Mouse (Mus musculus) midbrain, embryonic 12.5 days (tissue): ENCODE measurements around the gene Smyd3. TPM values are rescaled to one million over a fixed set of nuclear protein-coding genes. Genes with fewer than 3 reads are reported as not detected.
"Not testable (repeated sequence)": the region's sequence is repeated elsewhere in the genome, so short reads cannot be mapped to it uniquely, and the experiment has no call there.

Source experiments
- ATAC-seq: fragments of 200-750 bp; cut with Nextera tagmentation; 2 replicates; pipeline ENCODE4 v1.8.0; 2017; ENCODE audit warnings: low read depth, moderate TSS enrichment, moderate library complexity; ENCODE audit not compliant: low FRiP score
- H3K27ac ChIP-seq: fragments of 300-500 bp; sonication (generic); replicated peaks from 2 replicates; pipeline ENCODE4 v1.5.1; 2016; ENCODE audit warnings: mild to moderate bottlenecking
- H3K27me3 ChIP-seq: fragments of 300-500 bp; sonication (generic); 2 replicates; pipeline ENCODE4 v1.6.1; 2016; ENCODE audit warnings: mild to moderate bottlenecking
- H3K36me3 ChIP-seq: fragments of 300-500 bp; sonication (generic); 2 replicates; pipeline ENCODE4 v1.6.1; 2016
- H3K4me1 ChIP-seq: fragments of 300-500 bp; sonication (generic); 2 replicates; pipeline ENCODE4 v1.6.1; 2016
- H3K4me2 ChIP-seq: fragments of 300-500 bp; sonication (generic); replicated peaks from 2 replicates; pipeline ENCODE4 v1.6.1; 2016; ENCODE audit warnings: mild to moderate bottlenecking, moderate library complexity
- H3K4me3 ChIP-seq: fragments of 300-500 bp; sonication (generic); 2 replicates; pipeline ENCODE4 v1.5.1; 2016; ENCODE audit warnings: mild to moderate bottlenecking
- H3K9ac ChIP-seq: fragments of 300-500 bp; sonication (generic); replicated peaks from 2 replicates; pipeline ENCODE4 v1.6.1; 2016; ENCODE audit warnings: mild to moderate bottlenecking, moderate library complexity
- H3K9me3 ChIP-seq: fragments of 300-500 bp; sonication (generic); 2 replicates; pipeline ENCODE4 v1.6.1; 2016; ENCODE audit warnings: mild to moderate bottlenecking
- WGBS: fragments of 180-500 bp; shearing (Covaris S2); methylation state at CpG from one replicate; pipeline ENCODE4 v1.1.7; 2016; 5-methylcytosine and 5-hydroxymethylcytosine counted together
- polyA plus RNA-seq: library from polyadenylated mRNA; unstranded; fragments of >200 nt; fragmentation: Nextera tagmentation; extraction: Ambion mirVana; gene quantifications from 2 replicates; pipeline ENCODE4 v1.2.1, GENCODE M21; 2016

Smyd3 gene
- polyA plus RNA-seq, 1 experiment from 2014 or later = 14.3 TPM

DNA sequence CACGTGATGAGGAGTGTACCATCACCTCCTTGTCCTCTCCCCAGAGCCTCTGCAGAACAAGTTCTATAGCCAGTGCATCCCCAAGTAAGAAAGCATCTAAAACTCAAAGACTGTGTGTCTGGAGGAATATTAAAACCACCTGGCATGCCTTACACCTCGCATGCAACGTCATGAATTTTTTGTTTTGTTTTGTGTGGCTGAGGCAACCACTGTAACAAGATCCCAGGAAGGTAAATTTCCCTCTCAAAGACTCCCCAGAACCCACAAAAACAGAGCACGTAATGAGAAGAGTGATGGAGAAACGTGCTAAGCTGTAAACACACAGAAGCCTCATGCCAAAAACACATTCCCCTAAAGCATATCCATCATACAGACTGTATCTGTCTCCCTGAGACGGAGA lies 222.2 kb downstream of the Smyd3 start:
- 84% methylated on average over 6 of the region's 6 CpGs for WGBS
- Histone ChIP-seq H3K36me3 (no peaks in the 10 kb centered on the region), H3K9ac (no peak overlapping the region), H3K4me2 (no peak overlapping the region), H3K9me3 (no peaks in the 10 kb centered on the region), H3K4me1 (no peaks in the 10 kb centered on the region; the same call in 1 of the 2 replicates), H3K27ac (no peak overlapping the region), H3K27me3 (no peaks in the 10 kb centered on the region), H3K4me3 (no peak overlapping the region)
- no peak for ATAC-seq

DNA sequence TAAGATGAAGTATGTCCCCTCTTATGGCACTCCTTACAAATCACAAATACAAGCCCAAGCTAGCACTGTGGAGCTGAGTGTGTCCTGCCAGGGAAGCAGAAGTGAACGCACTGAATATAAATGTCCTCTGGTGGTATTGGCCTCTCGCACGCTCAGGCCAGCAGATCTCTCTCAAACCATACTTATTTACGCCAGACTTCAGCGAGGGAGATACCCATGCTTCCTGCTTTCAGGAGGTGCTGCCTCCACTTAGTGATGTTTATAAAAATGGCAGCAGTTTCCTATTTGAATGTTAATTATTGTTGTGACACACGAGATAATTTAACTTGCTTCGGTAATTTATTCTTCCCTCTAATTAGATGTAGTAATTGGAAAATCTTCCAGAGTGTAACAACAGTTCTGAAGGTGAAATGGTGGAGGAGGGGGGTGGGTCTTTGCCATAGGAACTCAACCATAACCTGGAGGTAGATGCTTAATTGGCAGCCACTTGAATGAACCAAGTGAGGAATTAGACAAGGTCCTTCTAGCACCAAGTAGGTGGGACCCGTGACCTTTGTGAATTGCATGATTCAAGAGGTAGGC lies 224.0 kb downstream of the Smyd3 start:
- no peak for ATAC-seq
- no peaks in the 10 kb centered on the region for H3K36me3 ChIP-seq
- 87% methylated on average over 8 of the region's 8 CpGs for WGBS
- H3K4me2 ChIP-seq = no peak overlapping the region
- no peak overlapping the region for H3K9ac ChIP-seq
- no peaks in the 10 kb centered on the region; the same call in 1 of the 2 replicates for H3K4me1 ChIP-seq
- no peaks in the 10 kb centered on the region for H3K9me3 ChIP-seq
- H3K27me3 ChIP-seq = no peaks in the 10 kb centered on the region
- no peak overlapping the region for H3K27ac ChIP-seq
- H3K4me3 ChIP-seq = no peak overlapping the region

DNA sequence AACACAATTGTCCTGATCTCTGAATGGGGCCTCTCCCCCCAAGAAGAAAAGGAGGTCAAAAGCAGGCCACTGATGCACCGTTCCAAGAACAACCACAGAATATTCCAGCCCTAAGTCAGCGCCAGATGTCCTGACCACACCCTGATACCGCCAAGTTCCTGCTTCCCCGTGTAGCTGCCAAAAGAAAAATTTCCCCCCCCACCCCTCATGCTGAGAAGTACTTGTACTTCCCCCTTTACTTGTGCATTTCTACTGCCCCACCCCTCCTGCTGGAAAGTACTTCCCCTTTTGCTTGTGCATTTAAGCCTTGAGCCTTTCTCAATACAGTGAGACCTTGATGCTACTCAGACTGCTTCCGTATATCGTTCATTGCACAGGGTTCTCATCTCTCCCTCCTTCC lies 227.7 kb downstream of the Smyd3 start:
- H3K27me3 ChIP-seq, H3K4me2 ChIP-seq, H3K9me3 ChIP-seq, H3K9ac ChIP-seq, H3K4me3 ChIP-seq, H3K27ac ChIP-seq, H3K4me1 ChIP-seq, ATAC-seq, H3K36me3 ChIP-seq: not testable (repeated sequence)
- WGBS = 90% methylated on average over 6 of the region's 6 CpGs

DNA sequence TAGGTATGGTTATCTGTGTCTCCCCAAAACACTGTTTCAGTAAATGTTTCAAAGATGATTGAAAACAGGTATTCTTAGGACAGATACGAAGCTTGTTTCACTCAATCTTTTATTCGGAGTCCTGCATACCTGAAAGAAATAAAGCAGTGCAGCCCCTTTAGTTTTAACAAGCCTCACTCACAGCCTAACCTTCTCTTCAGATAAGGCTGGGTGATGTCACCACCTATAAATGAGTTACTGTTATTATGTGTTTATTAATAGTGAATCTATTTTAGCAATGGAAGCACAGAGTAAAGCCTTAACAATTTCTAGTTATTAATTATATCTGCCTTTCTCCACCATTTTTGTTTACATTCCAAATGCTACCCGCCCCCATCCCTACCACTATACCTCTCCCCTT lies 228.1 kb downstream of the Smyd3 start:
- no peak overlapping the region for H3K27ac ChIP-seq
- no peak overlapping the region for H3K4me3 ChIP-seq
- H3K4me2 ChIP-seq = no peak overlapping the region
- H3K9me3 ChIP-seq = no peaks in the 10 kb centered on the region
- ATAC-seq = no peak
- H3K4me1 ChIP-seq = no peaks in the 10 kb centered on the region; the same call in 1 of the 2 replicates
- H3K9ac ChIP-seq = no peak overlapping the region
- H3K27me3 ChIP-seq = no peaks in the 10 kb centered on the region
- no peaks in the 10 kb centered on the region for H3K36me3 ChIP-seq
- 97% methylated on average over 3 of the region's 3 CpGs for WGBS

DNA sequence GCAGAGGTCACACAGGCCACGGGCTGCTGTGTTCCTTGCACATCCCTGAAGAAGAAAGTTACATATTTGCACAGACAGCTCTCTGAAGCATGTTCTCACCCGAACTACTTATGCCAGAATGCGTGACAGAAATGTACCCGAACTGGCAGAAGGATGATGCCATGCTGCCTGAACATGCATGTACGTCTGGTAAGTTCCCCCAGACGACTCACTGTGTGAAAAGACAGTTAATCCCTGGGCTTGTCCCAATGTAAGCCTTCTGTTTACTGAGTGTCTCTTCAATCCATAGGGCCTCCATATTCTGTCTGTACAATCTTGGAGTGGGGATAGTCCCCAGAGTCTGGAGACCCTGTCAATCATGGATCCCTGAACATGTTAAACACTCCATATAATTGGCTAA lies 231.1 kb downstream of the Smyd3 start:
- H3K9ac ChIP-seq = no peak overlapping the region
- no peaks in the 10 kb centered on the region for H3K9me3 ChIP-seq
- H3K27me3 ChIP-seq = no peaks in the 10 kb centered on the region
- H3K4me2 ChIP-seq = no peak overlapping the region
- no peak for ATAC-seq
- H3K36me3 ChIP-seq = no peaks in the 10 kb centered on the region
- no peak overlapping the region for H3K4me3 ChIP-seq
- H3K4me1 ChIP-seq = no peaks in the 10 kb centered on the region
- no peak overlapping the region for H3K27ac ChIP-seq
- 82% methylated on average over 6 of the region's 6 CpGs for WGBS

DNA sequence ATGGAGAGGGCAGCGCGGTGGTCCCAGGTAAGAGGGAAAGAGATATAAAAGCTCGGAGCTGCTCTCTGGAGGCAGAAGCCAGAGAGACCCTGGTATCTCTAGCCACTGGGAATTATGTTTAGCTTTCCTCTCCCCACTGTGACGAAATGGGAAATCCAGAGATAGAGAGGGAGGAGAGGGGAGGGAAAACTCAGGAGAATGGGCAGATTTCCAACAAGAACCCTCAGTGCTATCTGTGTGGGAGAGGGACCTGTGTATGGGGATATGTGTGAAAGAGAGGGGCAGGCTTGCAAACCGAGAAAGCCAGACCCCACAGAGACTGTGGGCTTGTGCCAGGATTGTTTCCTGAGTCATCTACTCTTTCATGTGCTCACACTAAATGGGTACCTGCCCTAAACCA lies 235.0 kb downstream of the Smyd3 start:
- Histone ChIP-seq H3K9me3 (no peaks in the 10 kb centered on the region), H3K27me3 (no peaks in the 10 kb centered on the region), H3K4me3 (no peak overlapping the region), H3K36me3 (no peaks in the 10 kb centered on the region), H3K9ac (no peak overlapping the region), H3K4me2 (no peak overlapping the region), H3K4me1 (no peaks in the 10 kb centered on the region), H3K27ac (no peak overlapping the region)
- no peak for ATAC-seq
- 84% methylated on average over 5 of the region's 5 CpGs for WGBS

DNA sequence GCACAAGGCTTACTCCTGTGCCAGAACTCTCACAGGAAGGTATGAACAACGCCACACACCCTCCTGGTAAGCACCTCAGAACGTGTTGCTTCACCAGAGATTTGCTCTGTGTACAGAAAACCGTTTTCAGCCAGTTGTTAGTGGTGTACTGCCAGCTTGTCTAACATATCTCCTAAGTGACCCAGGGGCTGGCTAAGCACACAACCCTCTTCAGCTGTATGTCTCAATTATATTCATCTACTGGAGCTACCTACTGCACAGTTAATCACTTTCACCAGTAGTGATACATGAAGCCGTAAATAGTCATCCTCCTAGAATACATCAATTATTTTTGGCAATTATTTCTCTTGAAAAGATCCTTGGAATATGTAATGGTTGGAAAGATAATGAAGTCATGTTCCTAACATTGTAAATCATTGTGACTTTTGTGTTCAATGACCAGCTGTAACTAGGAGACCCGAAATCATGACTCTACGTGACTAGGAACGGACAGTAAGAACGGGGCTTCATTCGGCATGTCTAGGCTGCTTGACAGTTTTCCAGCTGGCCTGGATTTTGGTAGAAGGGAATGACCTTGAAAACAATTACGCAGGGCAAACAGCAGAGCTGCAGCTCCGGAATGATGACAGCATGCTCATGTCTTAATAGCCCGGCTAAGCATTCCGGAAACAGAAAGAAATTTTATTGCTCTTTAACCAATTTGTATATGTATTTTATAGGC lies 236.3 kb downstream of the Smyd3 start:
- Histone ChIP-seq H3K9ac (no peak overlapping the region), H3K4me2 (no peak overlapping the region), H3K4me1 (no peaks in the 10 kb centered on the region), H3K36me3 (no peaks in the 10 kb centered on the region), H3K27me3 (no peaks in the 10 kb centered on the region), H3K9me3 (no peaks in the 10 kb centered on the region), H3K4me3 (no peak overlapping the region), H3K27ac (no peak overlapping the region)
- WGBS = 85% methylated on average over 13 of the region's 13 CpGs
- ATAC-seq = no peak

DNA sequence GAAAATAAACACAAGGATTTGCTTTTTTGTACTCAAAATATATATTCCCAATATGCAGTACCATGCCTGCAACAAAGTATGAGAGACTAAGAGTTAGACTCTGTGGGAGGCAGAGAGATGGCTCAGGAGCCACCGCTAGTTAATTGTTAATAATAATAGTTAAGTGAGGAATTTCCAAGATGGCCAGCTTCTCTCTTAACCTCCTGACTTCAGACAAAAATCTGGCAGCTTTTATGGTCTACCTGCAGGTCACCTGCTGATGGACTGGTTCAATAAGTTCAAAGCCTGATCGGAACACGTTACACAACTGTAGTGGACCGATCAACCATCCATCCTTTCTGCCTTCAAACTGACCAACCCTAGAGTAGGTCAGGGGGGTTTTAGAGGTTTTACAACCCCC lies 238.7 kb downstream of the Smyd3 start:
- Histone ChIP-seq H3K4me2 (no peak overlapping the region), H3K4me3 (no peak overlapping the region), H3K4me1 (no peaks in the 10 kb centered on the region), H3K9me3 (no peaks in the 10 kb centered on the region), H3K9ac (no peak overlapping the region), H3K36me3 (no peaks in the 10 kb centered on the region), H3K27me3 (no peaks in the 10 kb centered on the region), H3K27ac (no peak overlapping the region)
- no peak for ATAC-seq
- 92% methylated on average over 4 of the region's 4 CpGs for WGBS

DNA sequence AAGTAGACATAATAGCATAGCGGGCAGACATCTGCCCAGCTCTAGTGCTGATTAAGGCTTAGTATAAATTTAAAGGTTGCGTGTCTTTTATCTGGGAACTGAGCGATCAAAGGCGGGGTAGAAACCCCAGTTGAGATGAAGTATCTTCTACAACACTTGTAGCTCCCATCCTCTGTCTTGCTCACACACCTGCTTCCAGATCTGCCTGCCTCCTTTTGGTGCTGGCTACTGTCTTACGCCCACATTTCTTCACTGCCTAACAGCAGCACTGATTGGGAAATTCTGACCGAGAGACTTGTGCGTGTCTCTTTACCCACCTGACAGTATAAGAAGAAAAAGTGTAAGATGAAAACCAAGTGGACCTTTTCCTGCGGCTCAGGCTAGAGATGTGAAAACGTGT lies 240.5 kb downstream of the Smyd3 start:
- 90% methylated on average over 9 of the region's 9 CpGs for WGBS
- H3K27me3 ChIP-seq = no peaks in the 10 kb centered on the region
- H3K4me3 ChIP-seq = no peak overlapping the region
- no peaks in the 10 kb centered on the region for H3K9me3 ChIP-seq
- H3K4me1 ChIP-seq = no peaks in the 10 kb centered on the region
- no peak overlapping the region for H3K9ac ChIP-seq
- H3K4me2 ChIP-seq = no peak overlapping the region
- no peaks in the 10 kb centered on the region for H3K36me3 ChIP-seq
- H3K27ac ChIP-seq = no peak overlapping the region
- ATAC-seq = no peak

DNA sequence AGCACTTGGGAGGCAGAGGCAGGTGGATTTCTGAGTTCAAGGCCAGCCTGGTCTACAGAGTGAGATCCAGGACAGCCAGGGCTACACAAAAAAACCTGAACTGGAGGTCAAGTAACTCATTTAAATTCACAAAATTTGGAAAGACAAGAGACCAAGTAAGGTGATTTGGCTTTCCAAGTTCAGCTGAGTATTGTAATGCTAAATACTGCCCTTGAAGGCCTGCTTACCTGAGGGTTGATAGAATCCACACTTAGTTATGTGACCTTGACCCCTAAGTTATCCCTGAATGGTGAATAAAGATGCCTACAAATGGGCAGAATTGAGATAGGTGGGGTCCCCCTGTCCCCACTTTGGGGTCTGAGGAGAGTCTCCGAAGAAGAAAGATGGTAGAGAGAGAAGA lies 241.0 kb downstream of the Smyd3 start:
- no peak overlapping the region for H3K27ac ChIP-seq
- no peaks in the 10 kb centered on the region for H3K36me3 ChIP-seq
- H3K9me3 ChIP-seq = no peaks in the 10 kb centered on the region
- no peak overlapping the region for H3K4me2 ChIP-seq
- ATAC-seq = no peak
- WGBS = 93% methylated on average over 1 of the region's 1 CpGs
- no peak overlapping the region for H3K9ac ChIP-seq
- no peak overlapping the region for H3K4me3 ChIP-seq
- no peaks in the 10 kb centered on the region for H3K4me1 ChIP-seq
- H3K27me3 ChIP-seq = no peaks in the 10 kb centered on the region

DNA sequence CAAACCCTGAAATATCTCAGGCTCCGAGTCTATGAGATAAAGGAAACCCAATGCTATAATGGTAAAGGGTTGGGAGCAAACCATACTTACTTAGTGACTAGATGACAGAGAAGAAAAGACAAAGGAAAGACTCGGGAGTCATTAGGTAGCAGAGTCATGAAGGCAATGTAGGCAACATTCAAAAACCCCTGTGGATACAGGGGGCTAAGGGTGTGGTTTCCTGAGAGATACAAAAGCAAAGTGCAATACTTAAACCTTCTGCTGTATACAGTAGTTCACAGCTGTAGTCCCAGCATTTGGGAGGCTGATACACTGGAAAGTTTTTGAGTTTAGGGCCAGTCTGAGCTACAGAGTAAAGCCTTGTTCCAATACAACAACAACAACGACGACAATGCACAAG lies 244.9 kb downstream of the Smyd3 start:
- Histone ChIP-seq H3K9me3 (peaks cover 12% of the 10 kb centered on the region), H3K4me3 (no peak overlapping the region), H3K4me2 (no peak overlapping the region), H3K27ac (no peak overlapping the region), H3K9ac (no peak overlapping the region), H3K27me3 (no peaks in the 10 kb centered on the region), H3K36me3 (no peaks in the 10 kb centered on the region), H3K4me1 (no peaks in the 10 kb centered on the region)
- WGBS = 90% methylated on average over 4 of the region's 4 CpGs
- ATAC-seq = no peak

DNA sequence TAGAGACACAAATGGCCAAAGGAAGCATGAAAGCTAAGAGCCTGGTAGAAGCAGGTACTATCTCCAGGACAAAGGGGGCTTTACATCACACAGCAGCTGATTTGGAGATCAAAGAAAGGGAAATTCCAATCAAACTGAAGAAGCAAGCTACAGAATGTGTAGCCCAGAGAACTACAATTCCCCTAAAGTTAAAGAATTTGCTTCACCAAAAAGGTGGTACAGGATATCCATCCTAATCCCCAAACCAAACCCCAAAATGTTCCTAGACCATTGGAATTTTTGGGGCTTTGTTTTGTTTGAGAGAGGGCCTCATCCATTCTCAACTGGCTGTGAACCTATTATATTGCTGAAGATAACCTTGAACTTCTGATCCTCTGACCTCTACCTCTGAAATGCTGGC lies 245.5 kb downstream of the Smyd3 start:
- Histone ChIP-seq H3K27ac (no peak overlapping the region), H3K27me3 (no peaks in the 10 kb centered on the region), H3K4me2 (no peak overlapping the region), H3K4me3 (no peak overlapping the region), H3K4me1 (no peaks in the 10 kb centered on the region), H3K9ac (no peak overlapping the region), H3K36me3 (no peaks in the 10 kb centered on the region), H3K9me3 (peaks cover 12% of the 10 kb centered on the region)
- ATAC-seq = no peak

DNA sequence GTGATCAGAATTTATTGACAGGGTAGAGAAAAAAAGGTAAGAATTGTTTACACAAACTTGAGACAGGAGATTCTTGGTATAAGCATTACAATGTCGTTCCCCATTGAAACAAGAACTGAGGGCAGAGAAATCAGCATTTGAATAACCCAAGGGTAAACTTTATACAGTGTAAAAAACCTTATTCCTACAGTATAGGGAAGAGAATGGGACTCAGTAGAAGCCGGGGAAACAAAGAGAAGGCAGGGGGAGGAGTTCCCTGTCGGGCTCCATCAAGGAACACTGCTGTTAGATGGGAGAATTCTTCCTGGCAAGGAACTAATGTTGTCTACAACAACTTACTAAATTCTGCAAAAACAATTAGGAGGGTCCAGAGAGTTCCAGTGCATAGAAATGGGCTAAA lies 250.9 kb downstream of the Smyd3 start:
- Histone ChIP-seq H3K9ac (no peak overlapping the region), H3K4me3 (no peak overlapping the region), H3K9me3 (peaks cover 12% of the 10 kb centered on the region), H3K27me3 (no peaks in the 10 kb centered on the region), H3K4me1 (no peaks in the 10 kb centered on the region), H3K36me3 (no peaks in the 10 kb centered on the region), H3K27ac (no peak overlapping the region), H3K4me2 (no peak overlapping the region)
- ATAC-seq = no peak
- WGBS = 78% methylated on average over 3 of the region's 3 CpGs
